Mouse (Mus musculus): Measurements from ENCODE around the gene Aldoc.

Aldoc gene

DNA sequence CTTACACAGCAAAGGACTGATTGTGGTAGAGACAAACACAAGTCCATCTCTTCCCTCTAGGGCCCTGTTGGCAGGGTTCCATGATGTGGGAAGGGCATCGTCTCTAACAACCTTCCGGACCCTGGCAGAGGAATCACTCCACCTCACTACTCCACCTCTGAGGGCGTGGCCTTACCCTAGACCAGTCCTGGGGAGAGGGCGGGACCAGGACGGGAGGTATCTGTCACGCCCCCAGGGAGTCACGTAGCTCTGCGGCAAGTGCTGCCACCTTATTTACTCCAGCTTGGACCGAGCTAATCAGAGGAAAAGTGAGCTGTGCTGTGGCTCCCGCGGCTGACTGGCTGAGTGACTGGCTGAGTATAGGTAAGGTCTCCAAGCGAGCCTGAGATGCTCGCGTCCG lies at the start of gene Aldoc:
Aldoc (plus strand) TSS at position 109 of the 400 bp plus-strand sequence.
- no peak for TF ChIP-seq GATA4 (IDR thresholded peaks at IDR 0.05; ENCODE audit: insufficient replicate concordance, low read length)

DNA sequence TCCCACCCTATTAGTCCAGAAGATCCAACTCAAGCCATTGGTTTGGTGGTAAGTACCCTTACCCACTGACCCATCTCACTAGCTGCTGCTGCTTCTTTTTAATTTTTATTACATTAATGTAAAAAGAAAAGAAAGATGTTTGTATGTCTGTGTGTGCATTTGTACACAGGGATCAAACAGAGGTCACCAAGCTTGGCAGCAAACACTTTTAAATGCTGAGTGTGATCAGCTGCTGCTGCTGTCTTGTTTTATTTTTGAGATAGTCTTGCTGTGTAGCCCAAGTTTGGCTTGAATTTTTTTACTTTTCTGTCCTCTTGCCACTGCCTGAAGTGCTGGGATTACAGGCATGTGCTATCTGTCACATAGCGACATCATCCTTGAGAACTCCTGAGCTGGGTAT lies 47.2 kb upstream of the Aldoc start:
- TF ChIP-seq GATA4 (IDR thresholded peaks at IDR 0.05; ENCODE audit: insufficient replicate concordance, low read length): no peak

DNA sequence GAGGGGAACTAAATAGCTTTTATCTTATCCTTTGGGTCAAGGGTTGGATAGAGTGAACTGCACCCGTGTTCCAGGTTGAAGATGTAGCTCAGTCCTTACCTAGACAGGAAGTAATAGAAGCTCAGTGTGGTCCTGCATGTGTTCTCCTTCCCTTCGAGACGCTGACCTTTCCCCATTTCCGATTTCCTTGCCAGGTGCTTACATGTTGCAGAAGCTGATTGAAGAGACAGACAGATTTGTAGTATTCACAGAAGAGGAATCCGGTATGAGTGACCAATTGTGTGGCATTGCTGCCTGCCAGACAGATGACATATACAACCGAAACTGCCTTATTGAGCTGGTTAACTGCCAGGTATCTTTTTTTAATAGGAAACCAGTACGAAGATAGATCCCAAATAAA lies 43.9 kb upstream of the Aldoc start:
- no peak for TF ChIP-seq GATA4 (IDR thresholded peaks at IDR 0.05; ENCODE audit: insufficient replicate concordance, low read length)

DNA sequence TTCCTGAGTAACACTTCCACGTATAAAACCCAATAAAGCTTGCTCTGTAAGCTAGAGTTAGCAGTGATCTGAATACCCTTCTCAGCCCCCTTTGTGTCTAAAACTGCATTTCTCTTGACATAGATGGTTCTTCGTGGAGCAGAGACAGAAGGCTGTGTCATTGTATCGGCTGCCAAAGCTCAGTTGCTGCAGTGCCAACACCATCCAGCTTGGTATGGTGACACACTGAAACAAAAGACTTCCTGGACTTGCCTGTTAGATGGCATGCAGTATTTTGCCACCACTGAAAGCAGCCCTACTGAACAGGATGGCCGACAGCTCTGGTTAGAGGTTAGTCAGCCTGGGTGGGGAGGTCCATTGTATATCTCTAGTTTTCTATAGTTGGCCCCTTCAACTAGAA lies 43.2 kb upstream of the Aldoc start:
- TF ChIP-seq GATA4 (IDR thresholded peaks at IDR 0.05; ENCODE audit: insufficient replicate concordance, low read length): no peak

DNA sequence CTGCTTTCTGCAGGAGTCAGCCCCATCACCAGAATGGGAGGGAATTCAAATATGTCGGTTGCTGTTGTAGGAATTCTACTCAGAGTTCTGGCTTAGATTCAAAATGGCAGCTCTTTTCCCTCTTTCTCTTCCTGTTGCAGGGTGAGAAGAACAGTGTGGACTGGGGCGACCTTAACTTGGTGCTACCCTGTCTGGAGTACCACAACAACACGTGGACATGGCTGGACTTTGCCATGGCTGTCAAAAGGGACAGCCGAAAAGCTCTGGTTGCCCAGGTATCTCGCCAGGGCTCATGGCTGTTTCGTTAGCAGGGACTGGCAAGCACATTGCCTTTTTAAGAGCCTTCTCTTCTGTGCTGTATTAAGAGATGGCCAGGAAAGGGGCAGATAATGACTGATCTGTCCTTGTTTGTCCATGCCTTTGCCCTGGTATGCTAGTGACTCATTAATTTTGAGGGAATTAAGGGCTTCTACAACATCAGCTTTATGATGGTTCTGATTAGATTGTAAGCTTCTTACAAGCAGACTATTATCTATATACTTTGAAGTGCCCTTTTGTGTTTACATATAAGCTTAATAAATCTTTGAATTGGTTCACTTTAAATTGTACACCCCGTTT lies 33.5 kb upstream of the Aldoc start:
- no peak for TF ChIP-seq GATA4 (IDR thresholded peaks at IDR 0.05; ENCODE audit: insufficient replicate concordance, low read length)

DNA sequence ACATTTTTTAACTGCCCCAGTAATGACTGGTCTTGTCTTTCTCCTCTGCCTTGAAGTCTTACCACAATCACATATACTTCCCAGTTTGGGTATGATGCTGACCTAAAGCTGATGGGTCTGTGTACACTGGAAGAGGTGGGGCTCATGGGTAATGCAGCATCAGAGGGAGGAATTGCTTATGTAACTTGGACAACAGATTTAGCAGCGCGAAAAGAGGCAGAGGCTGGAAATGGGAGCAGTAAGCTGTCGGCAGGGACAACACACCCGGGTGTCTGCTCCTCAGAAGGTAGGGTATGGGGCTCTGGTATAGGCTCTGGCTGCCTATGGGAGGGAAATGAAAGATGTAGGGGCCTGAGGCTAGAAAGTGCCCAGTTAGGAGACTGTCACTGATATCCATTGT lies 32.1 kb upstream of the Aldoc start, which contains the start of gene BC030499:
BC030499 (plus strand) TSS at position 188 of the 400 bp plus-strand sequence.
- no peak for TF ChIP-seq GATA4 (IDR thresholded peaks at IDR 0.05; ENCODE audit: insufficient replicate concordance, low read length)

DNA sequence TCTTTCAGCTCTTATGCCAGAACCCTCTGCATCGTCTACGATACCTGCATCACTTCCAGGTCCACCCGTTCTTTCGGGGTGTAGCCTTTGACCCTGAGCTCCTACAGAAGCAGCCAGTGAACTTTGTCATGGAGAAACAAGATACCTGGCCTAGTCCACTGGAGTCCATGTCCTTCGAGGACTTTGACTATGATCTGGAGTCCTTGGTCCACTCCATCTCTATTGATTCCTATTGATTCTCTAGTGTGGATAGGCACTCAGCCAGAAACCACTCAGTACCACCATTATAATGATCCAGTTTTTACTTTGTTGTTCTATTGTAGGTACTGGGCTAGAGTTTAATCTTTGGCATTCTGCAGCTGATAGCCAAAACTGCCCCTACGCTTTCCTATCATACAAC lies 28.2 kb upstream of the Aldoc start:
- no peak for TF ChIP-seq GATA4 (IDR thresholded peaks at IDR 0.05; ENCODE audit: insufficient replicate concordance, low read length)

DNA sequence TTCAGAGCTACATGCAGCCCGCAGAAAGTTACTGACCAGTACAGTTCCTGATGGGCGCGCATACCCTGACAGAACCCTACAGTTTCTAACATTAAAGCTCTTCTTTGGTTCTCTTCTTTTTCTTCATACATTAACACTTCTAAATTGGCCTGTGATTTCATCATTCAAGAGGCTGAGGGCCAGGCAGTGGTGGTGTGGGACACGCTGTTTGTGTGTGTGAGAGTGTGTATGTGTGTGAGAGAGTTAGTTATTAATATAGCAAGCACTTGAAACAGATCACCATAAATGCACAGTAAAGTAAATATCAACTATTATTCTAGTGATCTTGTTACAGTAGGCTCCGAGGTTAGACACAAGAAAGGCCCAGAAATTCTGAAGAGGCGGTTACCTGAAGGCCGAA lies 21.9 kb upstream of the Aldoc start:
- no peak for TF ChIP-seq GATA4 (IDR thresholded peaks at IDR 0.05; ENCODE audit: insufficient replicate concordance, low read length)

DNA sequence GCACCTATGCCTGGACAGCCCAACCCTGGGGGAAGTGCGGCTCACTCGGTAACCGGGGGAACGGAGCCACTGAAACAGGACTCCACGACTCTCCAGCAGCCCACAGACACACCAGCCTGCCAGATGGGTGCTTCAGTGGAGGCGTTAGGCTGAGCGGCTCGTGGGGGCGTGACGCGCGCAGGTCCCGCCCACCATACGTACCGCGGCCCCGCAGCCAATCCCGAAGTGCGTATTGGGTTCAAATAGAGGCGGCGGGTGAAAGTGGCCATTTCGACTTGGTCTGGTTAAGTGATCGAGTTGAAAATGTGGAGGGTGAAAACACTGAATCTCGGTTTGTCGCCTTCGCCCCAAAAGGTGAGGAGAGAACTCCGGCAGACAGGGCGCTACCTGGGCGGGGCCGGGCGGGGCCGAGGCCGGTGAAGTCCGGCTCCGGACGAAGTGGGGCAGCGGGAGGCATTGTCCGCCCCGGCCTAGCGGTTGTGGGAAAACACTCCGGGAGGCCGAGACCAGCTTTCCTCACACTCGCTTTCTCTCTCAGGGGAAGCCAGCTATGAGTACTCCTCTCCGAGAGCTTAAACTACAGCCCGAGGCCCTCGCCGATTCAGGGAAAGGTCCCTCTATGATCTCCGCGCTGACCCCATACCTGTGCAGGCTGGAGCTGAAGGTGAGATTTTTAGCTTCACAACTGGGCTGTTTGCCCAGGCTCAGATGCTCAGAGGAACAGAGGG lies 21.2 kb upstream of the Aldoc start, which contains the start of gene Spag5:
Spag5 (plus strand) TSS at position 173 of the 728 bp plus-strand sequence.
- TF ChIP-seq GATA4 (IDR thresholded peaks at IDR 0.05; ENCODE audit: insufficient replicate concordance, low read length): no peak

DNA sequence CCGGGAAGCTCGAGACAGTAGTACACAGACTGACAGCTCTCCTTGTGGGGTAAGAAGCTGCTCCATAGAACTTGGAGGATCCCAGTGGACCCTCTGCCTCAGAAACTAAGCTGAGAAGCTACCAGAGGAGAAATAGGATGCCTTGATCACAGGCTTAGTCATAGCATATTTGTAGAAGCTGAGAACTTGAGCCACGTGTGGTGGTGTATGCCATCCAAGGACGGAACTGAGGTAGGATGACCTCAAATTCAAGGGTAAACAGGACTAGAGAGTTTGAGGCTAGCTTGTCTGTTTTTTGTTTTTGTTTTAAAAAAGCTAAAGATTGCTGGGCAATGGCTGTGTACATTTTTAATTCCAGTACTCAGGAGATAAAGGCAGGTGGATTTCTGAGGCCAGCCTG lies 17.5 kb upstream of the Aldoc start:
- no peak for TF ChIP-seq GATA4 (IDR thresholded peaks at IDR 0.05; ENCODE audit: insufficient replicate concordance, low read length)

DNA sequence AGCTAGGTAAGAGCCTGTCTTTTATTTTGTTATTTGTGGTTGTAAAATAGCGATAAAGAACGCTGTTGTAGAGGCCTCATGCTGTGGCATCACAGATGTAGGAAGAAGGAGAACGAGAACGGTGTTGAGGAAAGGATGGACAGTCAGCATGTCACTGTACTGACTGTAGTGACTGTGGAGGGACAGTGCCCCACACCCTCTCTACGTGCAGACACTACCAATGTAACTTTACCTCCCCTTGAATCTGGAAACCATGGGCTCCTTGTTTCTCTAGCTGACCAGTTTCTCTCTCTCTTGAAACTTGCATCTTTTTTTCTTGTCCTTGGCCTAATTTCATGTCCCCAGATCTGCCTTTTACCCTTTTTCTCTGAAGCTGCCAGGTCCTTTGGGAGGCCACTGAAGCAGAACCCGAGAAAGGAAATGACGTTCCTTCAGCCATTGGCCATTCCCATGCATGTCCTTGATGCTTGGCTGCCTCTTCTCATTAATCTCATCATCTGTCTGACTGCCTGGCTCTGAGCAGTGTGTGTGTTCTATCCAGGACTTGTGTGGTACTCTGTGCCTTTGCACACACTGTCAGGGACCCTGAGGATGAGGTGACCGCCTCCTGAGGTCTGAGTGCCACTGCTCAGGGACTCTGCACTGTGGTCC lies 11.8 kb upstream of the Aldoc start:
- no peak for TF ChIP-seq GATA4 (IDR thresholded peaks at IDR 0.05; ENCODE audit: insufficient replicate concordance, low read length)

DNA sequence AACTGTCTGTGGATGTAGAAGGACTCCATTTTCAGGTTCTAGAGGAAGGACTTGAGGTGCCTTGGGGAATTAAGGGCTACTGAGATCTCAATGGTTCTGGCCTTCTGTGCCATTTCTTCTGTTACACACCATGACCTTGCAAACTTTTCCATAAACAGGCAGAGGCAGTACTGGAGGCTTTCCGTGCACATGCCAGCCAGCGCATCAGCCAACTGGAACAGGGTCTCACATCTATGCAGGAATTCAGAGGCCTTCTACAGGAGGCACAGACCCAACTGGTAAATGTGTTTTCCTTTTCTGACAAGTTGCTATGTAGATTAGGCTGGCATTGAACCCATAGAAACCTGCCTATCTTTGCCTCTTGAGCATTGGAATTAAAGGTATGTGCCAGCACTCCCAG lies 9.1 kb upstream of the Aldoc start:
- TF ChIP-seq GATA4 (IDR thresholded peaks at IDR 0.05; ENCODE audit: insufficient replicate concordance, low read length): no peak

DNA sequence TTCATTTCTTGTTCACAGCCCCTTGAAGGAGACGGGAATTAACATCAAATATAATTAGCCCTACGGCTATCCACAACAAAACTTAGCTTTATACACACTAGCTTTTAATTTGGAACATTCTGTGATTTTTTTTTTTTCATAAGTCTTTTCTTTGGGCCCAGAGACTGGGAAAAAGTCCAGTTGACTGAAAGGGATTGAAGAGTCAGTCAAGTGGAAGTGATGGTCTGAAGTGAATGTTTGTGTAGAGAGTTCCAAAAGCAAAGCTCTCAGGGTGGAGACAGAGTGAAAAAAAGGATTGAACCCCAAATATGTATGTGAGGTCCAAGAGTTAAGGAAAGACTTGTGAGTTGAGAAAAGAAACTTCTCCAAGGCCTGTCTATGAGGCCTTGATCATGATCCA lies 4.4 kb upstream of the Aldoc start:
- no peak for TF ChIP-seq GATA4 (IDR thresholded peaks at IDR 0.05; ENCODE audit: insufficient replicate concordance, low read length)

DNA sequence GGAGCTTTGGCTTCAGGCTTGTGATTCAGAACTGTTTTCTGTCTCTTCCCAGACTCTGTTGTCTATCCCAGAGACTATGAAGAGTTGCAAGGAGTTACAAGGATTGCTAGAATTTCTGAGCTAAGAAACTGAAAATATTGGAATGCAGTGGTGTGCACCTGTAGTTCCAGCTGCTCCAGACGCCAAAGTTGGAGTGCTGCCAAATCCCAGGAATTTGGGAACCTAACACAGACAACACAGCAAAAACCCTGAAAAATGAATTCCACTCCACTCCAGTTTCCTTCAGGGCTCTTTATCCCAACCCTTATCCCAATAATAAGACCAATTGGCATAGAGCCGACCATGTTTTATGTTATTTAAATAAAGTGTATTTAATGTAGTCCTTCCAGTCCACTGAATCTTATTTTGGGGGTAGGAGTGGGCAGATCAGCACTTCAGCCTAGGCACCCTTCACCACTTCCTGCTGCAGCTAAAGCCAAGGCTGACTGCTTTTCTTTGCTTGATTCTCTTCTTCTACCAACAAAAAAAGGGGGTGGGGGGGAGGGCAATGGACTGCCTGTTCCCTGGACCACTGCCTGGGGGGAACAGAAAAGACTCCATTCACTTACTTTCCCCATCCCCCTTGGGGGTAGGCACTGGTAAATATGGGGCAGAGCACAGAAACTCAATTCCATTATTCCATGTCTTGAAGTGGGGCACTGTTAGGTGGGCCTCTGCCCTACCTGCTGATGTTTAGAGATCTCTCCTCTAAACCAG lies 514 bp upstream of the Aldoc start:
- TF ChIP-seq GATA4 (IDR thresholded peaks at IDR 0.05; ENCODE audit: insufficient replicate concordance, low read length): no peak

DNA sequence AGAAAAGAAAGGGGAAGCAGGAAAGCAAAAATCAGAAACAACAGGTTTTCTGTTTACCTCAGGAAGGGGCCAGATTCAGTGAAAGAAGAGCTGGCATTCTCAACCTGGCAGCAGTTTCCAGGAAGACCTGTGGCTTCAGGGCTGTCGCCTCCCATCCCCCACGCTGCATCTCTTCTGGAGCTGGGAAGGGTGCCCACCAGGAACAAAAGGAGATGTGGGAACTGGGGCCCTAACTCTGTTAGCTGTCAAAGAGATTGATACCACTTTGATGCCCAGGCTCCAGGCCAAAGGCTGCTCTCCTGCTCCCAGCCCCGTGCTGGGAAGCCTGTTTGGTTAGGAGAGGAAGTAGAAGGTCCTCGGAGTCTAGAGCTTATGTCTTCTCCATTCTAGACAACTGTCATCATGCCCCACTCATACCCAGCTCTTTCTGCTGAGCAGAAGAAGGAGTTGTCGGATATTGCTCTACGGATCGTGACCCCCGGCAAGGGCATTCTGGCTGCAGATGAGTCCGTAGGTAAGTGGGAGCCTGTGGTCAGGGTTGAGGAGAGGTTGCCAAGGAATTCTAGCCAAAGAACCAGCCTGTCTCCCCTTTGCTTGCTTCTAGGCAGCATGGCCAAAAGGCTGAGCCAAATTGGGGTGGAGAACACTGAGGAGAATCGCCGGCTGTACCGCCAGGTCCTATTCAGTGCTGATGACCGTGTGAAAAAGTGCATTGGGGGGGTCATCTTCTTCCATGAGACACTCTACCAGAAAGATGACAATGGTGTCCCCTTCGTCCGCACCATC lies 1.4 kb downstream of the Aldoc start:
- no peak for TF ChIP-seq GATA4 (IDR thresholded peaks at IDR 0.05; ENCODE audit: insufficient replicate concordance, low read length)
